Comparison of ENCODE assay signal across 11 mouse cellular contexts in the genomic region with DNA sequence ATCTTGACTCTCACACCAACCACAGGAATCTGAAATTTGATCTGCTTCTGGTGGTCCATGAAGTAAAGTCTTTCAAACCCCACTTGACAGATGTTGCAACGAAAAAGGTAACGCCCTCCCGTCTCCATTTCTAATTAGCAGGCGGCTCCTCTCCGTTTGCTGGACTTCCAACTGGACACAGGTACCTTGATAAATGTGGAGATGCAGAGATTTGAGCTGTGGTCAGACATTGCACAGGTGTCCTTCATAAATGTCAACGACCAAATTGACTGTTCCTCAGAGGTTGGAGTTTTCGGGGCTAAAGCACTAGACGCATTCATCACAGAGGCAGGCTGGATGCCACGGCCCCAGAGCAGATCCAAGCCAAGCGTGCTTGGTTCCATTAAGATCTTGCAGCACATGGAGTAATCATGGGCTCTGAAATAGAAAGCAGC. TPM values are rescaled to one million over a fixed set of nuclear protein-coding genes. Genes with fewer than 3 reads are reported as not detected.
A peak's percentile ranks its signal among the peaks of the same experiment; 100 is the strongest.
DNase-seq lines count a peak whose midpoint lies in the region; ATAC-seq and TF ChIP-seq lines count a peak whose summit lies in the region.
"Had no signal": no experiment of that assay in that cellular context is flagged by ENCODE, and none has a peak within 500 bp of the region (broad histone marks: within the 10 kb centered on the region; RNA-seq: fewer than 3 reads in every experiment).

No protein-coding gene starts in this region.

- no peak for DNase-seq in gastrocnemius, adult 2 months
- no peak for DNase-seq in gastrocnemius, postnatal 14 days
- DNase-seq in kidney, postnatal 10 days = peak; percentile 13
- DNase-seq in kidney, postnatal 14 days = no peak
- no peak for DNase-seq in gastrocnemius, postnatal 25 days
- DNase-seq: lung, postnatal 14 days; thymus, postnatal 25 days had no signal

- 35% methylated on average over 10 of the region's 10 CpGs for WGBS in embryonic facial prominence, embryonic 15.5 days
- WGBS in limb, embryonic 15.5 days = 9% methylated on average over 10 of the region's 10 CpGs

- H3K4me1 ChIP-seq in embryonic facial prominence, embryonic 15.5 days = peaks cover 7% of the 10 kb centered on the region; the same call in 1 of the 2 replicates
- H3K4me1 ChIP-seq in limb, embryonic 15.5 days = peaks cover 18% of the 10 kb centered on the region

- intact Hi-C loops in gastrocnemius, adult 2 months (cut with DNase I) = no loop called here
- intact Hi-C loops in gastrocnemius, postnatal 14 days (cut with DNase I; ENCODE audit: low total_unique reads) = no loop called here

- H3K36me3 ChIP-seq in embryonic facial prominence, embryonic 15.5 days = no peaks in the 10 kb centered on the region
- no peaks in the 10 kb centered on the region for H3K36me3 ChIP-seq in limb, embryonic 15.5 days

- peak overlapping the region; percentile 17; the same call in 1 of the 2 replicates for H3K4me2 ChIP-seq in embryonic facial prominence, embryonic 15.5 days (replicated peaks)
- H3K4me2 ChIP-seq in limb, embryonic 15.5 days = peak overlapping the region; percentile 29
- H3K4me2 ChIP-seq: hindbrain, embryonic 14.5 days had no signal

- TF ChIP-seq CTCF in gastrocnemius, adult 2 months (IDR thresholded peaks at IDR 0.05) = no peak

- peak overlapping the region; percentile 40 for H3K4me3 ChIP-seq in gastrocnemius, adult 2 months
- H3K4me3 ChIP-seq in embryonic facial prominence, embryonic 15.5 days (replicated peaks) = peak overlapping the region; percentile 15; the same call in 1 of the 2 replicates
- H3K4me3 ChIP-seq in limb, embryonic 15.5 days = peak overlapping the region; percentile 14; the same call in 1 of the 2 replicates

- no peaks in the 10 kb centered on the region for H3K27me3 ChIP-seq in embryonic facial prominence, embryonic 15.5 days
- no peaks in the 10 kb centered on the region for H3K27me3 ChIP-seq in limb, embryonic 15.5 days

- H3K27ac ChIP-seq in gastrocnemius, adult 2 months = no peak overlapping the region
- peak overlapping the region; percentile 49; the same call in 1 of the 2 replicates for H3K27ac ChIP-seq in embryonic facial prominence, embryonic 15.5 days (replicated peaks)
- peak overlapping the region; percentile 81 for H3K27ac ChIP-seq in limb, embryonic 15.5 days
- H3K27ac ChIP-seq: hindbrain, embryonic 14.5 days had no signal

- no peak for ATAC-seq in embryonic facial prominence, embryonic 15.5 days (ENCODE audit: insufficient number of reproducible peaks, low FRiP score, low TSS enrichment, low read depth)
- ATAC-seq in limb, embryonic 15.5 days (ENCODE audit: insufficient number of reproducible peaks, low FRiP score, low TSS enrichment, low read depth) = no peak
- no peak for ATAC-seq in inflammation-experienced regulatory T-cells, adult 6 months

- no peaks in the 10 kb centered on the region for H3K9me3 ChIP-seq in embryonic facial prominence, embryonic 15.5 days (replicated peaks)
- H3K9me3 ChIP-seq in limb, embryonic 15.5 days = no peaks in the 10 kb centered on the region

- H3K9ac ChIP-seq in embryonic facial prominence, embryonic 15.5 days = no peak overlapping the region
- H3K9ac ChIP-seq in limb, embryonic 15.5 days = no peak overlapping the region
- H3K9ac ChIP-seq: hindbrain, embryonic 14.5 days had no signal

RNA-seq across cellular contexts. Expression of gene Intu, which starts 47.8 kb away (rescaled TPM):
- 1 to 10 TPM; 1.2 to 2.3 TPM for total RNA-seq in gastrocnemius, adult 2 months (2021)
- total RNA-seq in gastrocnemius, postnatal 14 days (2021) = 1 to 10 TPM in 1 of 2 experiments, under 1 TPM in 1; 0.92 to 1.4 TPM
- polyA plus RNA-seq in embryonic facial prominence, embryonic 15.5 days (2015; fragmentation: Nextera tagmentation; extraction: Ambion mirVana) = 2.3 and 3.1 TPM in 2 replicates
- 2.3 TPM in 2 replicates for polyA plus RNA-seq in limb, embryonic 15.5 days (2015; fragmentation: Nextera tagmentation; extraction: Ambion mirVana)
- polyA plus RNA-seq in inflammation-experienced regulatory T-cells, adult 6 months (2017; shearing (Covaris generic)) = under 1 TPM; 0.10 to 0.34 (median 0.34) TPM
- 1 to 10 TPM in 1 of 2 experiments, under 1 TPM in 1; 0.92 to 1.5 TPM for total RNA-seq in gastrocnemius, postnatal 25 days (2021)
